Mouse (Mus musculus): ENCODE data around the gene Foxi2. TPM values are rescaled to one million over a fixed set of nuclear protein-coding genes. Genes with fewer than 3 reads are reported as not detected.

Gene Foxi2
- polyA plus RNA-seq, 1 experiment from 2014 or later = not detected

Other genes starting within 250 kb of the Foxi2 start
- gene Nps, start 151.6 kb upstream of the Foxi2 start, polyA plus RNA-seq (2015; fragmentation: Nextera tagmentation; extraction: Ambion mirVana) = not detected in 2 replicates
- not detected in 2 replicates for gene Clrn3, start 118.3 kb downstream of the Foxi2 start, polyA plus RNA-seq (2015; fragmentation: Nextera tagmentation; extraction: Ambion mirVana)
- 2.7 and 3.1 TPM in 2 replicates for gene Ptpre, start 127.2 kb downstream of the Foxi2 start, polyA plus RNA-seq (2015; fragmentation: Nextera tagmentation; extraction: Ambion mirVana)

All from heart, embryonic 13.5 days (tissue).